Mouse (Mus musculus) stomach, embryonic 14.5 days (tissue): ENCODE results near the gene Siae. TPM values are rescaled to one million over a fixed set of nuclear protein-coding genes. Genes with fewer than 3 reads are reported as not detected.

Experiments used
- ATAC-seq: fragments of 200-750 bp; cut with Nextera tagmentation; 2 replicates; pipeline ENCODE4 v1.8.0; 2017; ENCODE audit warnings: low read depth, moderate TSS enrichment; ENCODE audit not compliant: insufficient number of reproducible peaks, insufficient read depth, low FRiP score
- H3K27ac ChIP-seq: fragments of 300-500 bp; sonication (generic); 2 replicates; pipeline ENCODE4 v1.5.1; 2014; ENCODE audit warnings: mild to moderate bottlenecking, low read length, moderate library complexity, mixed read lengths
- H3K27me3 ChIP-seq: fragments of 300-500 bp; sonication (generic); 2 replicates; pipeline ENCODE4 v1.6.1; 2014; ENCODE audit warnings: low read length, control low read depth, mixed read lengths; ENCODE audit not compliant: control insufficient read depth, insufficient read depth
- H3K36me3 ChIP-seq: fragments of 300-500 bp; sonication (generic); 2 replicates; pipeline ENCODE4 v1.6.1; 2014; ENCODE audit warnings: mild to moderate bottlenecking, control low read depth, low read length, moderate library complexity, mixed read lengths; ENCODE audit not compliant: control insufficient read depth, insufficient read depth
- H3K4me1 ChIP-seq: fragments of 300-500 bp; sonication (generic); 2 replicates; pipeline ENCODE4 v1.6.1; 2014; ENCODE audit warnings: low read length, control low read depth, mixed read lengths; ENCODE audit not compliant: control insufficient read depth, insufficient read depth
- H3K4me2 ChIP-seq: fragments of 300-500 bp; sonication (generic); replicated peaks from 2 replicates; pipeline ENCODE4 v1.6.1; 2014; ENCODE audit warnings: low read depth, low read length, control low read depth
- H3K4me3 ChIP-seq: fragments of 300-500 bp; sonication (generic); 2 replicates; pipeline ENCODE4 v1.5.1; 2014; ENCODE audit warnings: low read depth, low read length, control low read depth
- H3K9ac ChIP-seq: fragments of 300-500 bp; sonication (generic); replicated peaks from 2 replicates; pipeline ENCODE4 v1.6.1; 2014; ENCODE audit warnings: low read depth, mild to moderate bottlenecking, control low read depth, low read length, moderate library complexity, mixed read lengths
- H3K9me3 ChIP-seq: fragments of 300-500 bp; sonication (generic); 2 replicates; pipeline ENCODE4 v1.6.1; 2016; ENCODE audit warnings: low read depth, low read length, control low read depth; ENCODE audit not compliant: control insufficient read depth
- WGBS: fragments of 180-500 bp; shearing (Covaris S2); extraction: QIAGEN DNeasy Blood & Tissue Kit; methylation state at CpG from one replicate; pipeline ENCODE4 v1.1.7; 2014; 5-methylcytosine and 5-hydroxymethylcytosine counted together
- polyA plus RNA-seq: library from polyadenylated mRNA; unstranded; fragments of >200 nt; fragmentation: Nextera tagmentation; extraction: Ambion mirVana; gene quantifications from 2 replicates; pipeline ENCODE4 v1.2.1, GENCODE M21; 2014

Siae gene
- polyA plus RNA-seq, result 12.7 and 14.0 TPM in 2 replicates

DNA sequence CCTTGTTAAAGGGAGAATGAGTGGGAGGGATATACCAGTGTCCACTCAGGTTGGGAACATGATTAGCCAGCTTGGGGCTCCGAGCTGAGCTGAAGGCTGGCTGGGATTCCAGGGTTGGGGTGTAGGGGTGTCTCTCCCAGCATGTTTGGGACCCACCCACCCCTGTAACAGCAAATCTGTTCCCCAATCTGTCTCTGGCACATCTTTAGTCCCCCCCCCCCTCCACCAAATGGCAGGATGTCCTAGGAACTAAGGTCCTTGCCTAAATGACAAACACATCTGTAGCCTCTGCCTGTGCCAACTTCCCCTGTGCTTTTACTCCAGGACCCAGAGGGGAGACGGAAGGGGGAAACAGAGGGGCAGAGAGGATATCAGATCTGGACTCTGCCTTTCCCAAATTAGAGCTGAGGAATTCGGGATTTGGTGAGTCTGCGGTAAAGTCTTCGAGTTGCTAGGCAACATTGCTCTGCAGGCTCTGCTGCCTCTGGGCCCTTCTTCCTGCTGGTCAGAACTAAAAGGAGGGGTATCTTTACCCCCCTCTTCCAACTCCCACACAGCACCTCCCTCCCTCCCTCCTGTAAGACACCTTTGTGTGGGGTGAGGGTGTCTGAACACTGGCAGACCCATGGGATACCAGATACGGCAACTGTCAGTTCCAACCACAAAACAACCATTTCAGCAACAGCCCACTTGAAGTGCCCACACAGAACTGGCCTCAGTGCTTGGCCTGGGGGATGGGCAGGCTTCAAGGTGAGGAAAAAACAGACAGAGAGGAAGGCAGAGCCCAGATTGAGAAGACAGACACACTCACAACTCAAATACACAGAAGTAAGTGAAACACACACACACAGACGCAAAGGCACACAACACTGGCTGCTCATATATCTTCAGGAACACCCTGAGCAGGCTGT, at the start of gene Siae:
Gene Siae, plus strand, starts transcription at position 861 of the 911 bp plus-strand sequence.
- H3K36me3 ChIP-seq, result no peaks in the 10 kb centered on the region
- peaks cover 10% of the 10 kb centered on the region; the same call in 1 of the 2 replicates for H3K27me3 ChIP-seq
- no peak within 1 kb of the TSS for H3K4me3 ChIP-seq
- no peak within 1 kb of the TSS for H3K27ac ChIP-seq
- ATAC-seq, result no peak
- no peak within 1 kb of the TSS for H3K4me2 ChIP-seq
- no peak within 1 kb of the TSS for H3K9ac ChIP-seq
- no peaks in the 10 kb centered on the region for H3K4me1 ChIP-seq
- H3K9me3 ChIP-seq, result no peaks in the 10 kb centered on the region
- 34% methylated on average over 7 of the region's 7 CpGs for WGBS

DNA sequence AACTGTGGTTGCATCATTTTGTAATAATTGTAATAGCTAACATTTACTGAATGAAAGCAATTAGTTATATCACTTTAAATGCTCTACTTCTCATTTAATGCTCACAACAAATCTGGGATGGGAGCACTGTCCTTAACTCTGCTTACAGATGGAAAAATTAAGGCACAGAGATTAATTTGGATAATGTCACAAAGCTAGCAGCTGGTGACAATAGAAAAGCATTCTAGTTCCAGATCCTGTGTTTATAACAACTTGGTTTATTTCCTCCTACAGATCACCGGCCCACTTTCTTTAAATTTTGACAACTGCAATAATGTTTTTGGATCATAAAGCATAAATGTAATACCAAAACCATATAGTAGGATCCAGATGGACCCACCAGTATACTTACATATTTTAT, 49.5 kb upstream of the Siae start:
- Histone ChIP-seq H3K4me1 (no peaks in the 10 kb centered on the region), H3K9ac (no peak overlapping the region), H3K27ac (no peak overlapping the region), H3K27me3 (no peaks in the 10 kb centered on the region), H3K4me2 (no peak overlapping the region), H3K9me3 (no peaks in the 10 kb centered on the region), H3K36me3 (no peaks in the 10 kb centered on the region), H3K4me3 (no peak overlapping the region)
- 71% methylated on average over 1 of the region's 1 CpGs for WGBS
- no peak for ATAC-seq

DNA sequence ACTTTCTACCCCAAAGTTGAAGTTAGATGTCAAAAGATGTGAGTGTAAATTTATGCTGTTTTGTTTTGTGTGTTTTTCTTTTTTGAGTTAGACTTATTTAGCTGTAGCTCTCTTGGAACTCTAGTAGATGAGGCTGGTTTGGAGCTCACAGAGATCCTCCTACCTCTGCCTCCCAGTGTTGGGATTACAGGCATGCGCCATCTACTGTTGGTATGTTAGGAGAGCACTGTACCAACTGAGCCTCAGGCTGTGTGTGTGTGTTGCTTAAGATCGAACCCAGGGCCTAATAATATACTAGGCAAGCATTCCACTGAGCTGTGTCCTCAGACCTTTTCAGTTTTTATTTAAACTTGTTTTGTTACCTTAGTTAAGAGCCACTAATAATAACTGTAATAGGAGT, 43.4 kb upstream of the Siae start:
- Histone ChIP-seq H3K9me3 (no peaks in the 10 kb centered on the region), H3K27me3 (no peaks in the 10 kb centered on the region), H3K9ac (no peak overlapping the region), H3K27ac (no peak overlapping the region), H3K4me1 (no peaks in the 10 kb centered on the region), H3K4me3 (no peak overlapping the region), H3K36me3 (no peaks in the 10 kb centered on the region), H3K4me2 (no peak overlapping the region)
- ATAC-seq, result no peak
- 94% methylated on average over 2 of the region's 2 CpGs for WGBS

- WGBS, result 73% methylated on average over 3 of the region's 3 CpGs
- Histone ChIP-seq H3K36me3 (peaks cover 7% of the 10 kb centered on the region; the same call in 1 of the 2 replicates), H3K9me3 (no peaks in the 10 kb centered on the region), H3K4me1 (no peaks in the 10 kb centered on the region), H3K4me3 (no peak overlapping the region), H3K4me2 (no peak overlapping the region), H3K9ac (no peak overlapping the region), H3K27ac (no peak overlapping the region), H3K27me3 (no peaks in the 10 kb centered on the region)
- ATAC-seq, result no peak
Observed at GRCm38 (mm10) chr9:37514456-37514855, 41.0 kb upstream of the Siae start.

DNA sequence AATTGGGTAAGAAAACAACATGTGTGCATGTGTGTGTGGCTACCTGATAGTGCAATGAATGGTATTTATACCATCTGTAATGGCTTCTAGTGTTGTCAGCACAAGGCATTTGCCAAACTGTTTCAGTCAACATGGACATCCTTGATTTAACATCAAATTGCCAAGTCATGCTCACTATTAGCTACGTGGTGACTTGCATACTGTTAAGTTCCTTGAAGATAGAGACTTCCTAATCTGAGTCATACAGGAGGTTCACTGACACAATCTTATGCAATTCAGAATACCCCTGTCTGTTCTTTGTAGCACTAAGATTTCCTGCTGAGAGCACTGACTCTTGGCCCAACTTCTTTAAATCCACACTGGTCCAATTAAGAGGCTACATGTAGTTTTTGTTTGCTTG, 38.0 kb upstream of the Siae start:
- no peaks in the 10 kb centered on the region for H3K27me3 ChIP-seq
- H3K4me3 ChIP-seq, result no peak overlapping the region
- no peaks in the 10 kb centered on the region for H3K9me3 ChIP-seq
- peaks cover 15% of the 10 kb centered on the region; the same call in 1 of the 2 replicates for H3K36me3 ChIP-seq
- no peak overlapping the region for H3K9ac ChIP-seq
- H3K27ac ChIP-seq, result no peak overlapping the region
- no peak for ATAC-seq
- H3K4me1 ChIP-seq, result no peaks in the 10 kb centered on the region
- WGBS, result 80% methylated on average over 1 of the region's 1 CpGs
- H3K4me2 ChIP-seq, result no peak overlapping the region

DNA sequence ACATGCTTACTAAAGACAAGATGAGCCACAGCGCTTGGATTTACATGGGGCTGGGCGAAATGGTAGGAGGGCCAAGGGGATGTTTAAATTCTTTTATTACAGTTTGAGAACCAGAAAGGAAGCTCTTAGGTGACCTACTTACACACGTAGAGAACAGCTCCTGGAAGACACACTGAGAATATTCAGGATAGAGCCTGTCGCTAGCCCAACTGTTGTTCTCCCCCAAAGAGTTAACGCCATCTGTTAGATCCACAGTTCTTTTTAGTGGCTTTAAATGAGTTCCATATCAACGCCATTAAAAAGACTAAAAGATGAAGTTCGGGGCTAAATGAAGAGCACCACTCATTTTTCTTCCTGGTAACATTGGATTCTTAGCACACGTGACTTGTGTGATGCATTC, 36.5 kb upstream of the Siae start:
- no peak for ATAC-seq
- WGBS, result 93% methylated on average over 8 of the region's 8 CpGs
- H3K36me3 ChIP-seq, result peaks cover 23% of the 10 kb centered on the region; the same call in 1 of the 2 replicates

GRCm38 (mm10) chr9:37519995-37520394, 35.5 kb upstream of the Siae start:
- Histone ChIP-seq H3K27me3 (no peaks in the 10 kb centered on the region), H3K4me1 (no peaks in the 10 kb centered on the region), H3K9me3 (no peaks in the 10 kb centered on the region), H3K4me3 (no peak overlapping the region), H3K4me2 (no peak overlapping the region), H3K27ac (no peak overlapping the region), H3K9ac (no peak overlapping the region), H3K36me3 (peaks cover 26% of the 10 kb centered on the region; the same call in 1 of the 2 replicates)
- ATAC-seq, result no peak
- 92% methylated on average over 2 of the region's 2 CpGs for WGBS

More for the DNA sequence above, 36.5 kb upstream of the Siae start:
- H3K9ac ChIP-seq, result no peak overlapping the region
- no peak overlapping the region for H3K4me2 ChIP-seq
- no peak overlapping the region for H3K4me3 ChIP-seq
- H3K4me1 ChIP-seq, result no peaks in the 10 kb centered on the region
- no peak overlapping the region for H3K27ac ChIP-seq
- no peaks in the 10 kb centered on the region for H3K9me3 ChIP-seq
- H3K27me3 ChIP-seq, result no peaks in the 10 kb centered on the region

GRCm38 (mm10) chr9:37525461-37525860, 30.0 kb upstream of the Siae start:
- no peak overlapping the region for H3K4me3 ChIP-seq
- no peak overlapping the region for H3K4me2 ChIP-seq
- peaks cover 10% of the 10 kb centered on the region; the same call in 1 of the 2 replicates for H3K27me3 ChIP-seq
- H3K4me1 ChIP-seq, result peaks cover 14% of the 10 kb centered on the region; the same call in 1 of the 2 replicates
- H3K9me3 ChIP-seq, result no peaks in the 10 kb centered on the region
- H3K36me3 ChIP-seq, result peaks cover 17% of the 10 kb centered on the region; the same call in 1 of the 2 replicates
- H3K27ac ChIP-seq, result no peak overlapping the region
- ATAC-seq, result no peak
- no peak overlapping the region for H3K9ac ChIP-seq
- 81% methylated on average over 2 of the region's 2 CpGs for WGBS
